Mouse (Mus musculus): ENCODE data around the gene Otud7b. TPM values are rescaled to one million over a fixed set of nuclear protein-coding genes. Genes with fewer than 3 reads are reported as not detected.

The Otud7b gene
- total RNA-seq, 2 experiments from 2014 or later: 31.9 to 33.6 TPM

Other genes with a start within 250 kb of the Otud7b start
- 10 to 100 TPM; 29.2 to 33.7 TPM for gene Prpf3, start 248.6 kb upstream of the Otud7b start, total RNA-seq (2021)
- 100 to 1,000 TPM; 151 to 172 TPM for gene Mrps21, start 233.0 kb upstream of the Otud7b start, total RNA-seq (2021)
- gene Ciart, start 222.3 kb upstream of the Otud7b start, total RNA-seq (2021): 10 to 100 TPM in 1 of 2 experiments, 1 to 10 TPM in 1; 9.4 to 11.5 TPM
- gene BC028528, start 212.5 kb upstream of the Otud7b start, total RNA-seq (2021): 1 to 10 TPM; 4.2 to 6.5 TPM
- 10 to 100 TPM; 71.6 to 76.2 TPM for gene Aph1a, start 210.6 kb upstream of the Otud7b start, total RNA-seq (2021)
- gene Car14, start 199.8 kb upstream of the Otud7b start, total RNA-seq (2021): 10 to 100 TPM; 12.7 to 13.4 TPM
- 10 to 100 TPM; 73.8 to 73.9 TPM for gene Anp32e, start 175.3 kb upstream of the Otud7b start, total RNA-seq (2021)
- gene Plekho1, start 108.5 kb upstream of the Otud7b start, total RNA-seq (2021): 10 to 100 TPM; 37.0 to 41.3 TPM
- 10 to 100 TPM; 42.2 to 45.0 TPM for gene Vps45, start 46.1 kb upstream of the Otud7b start, total RNA-seq (2021)
- gene Mtmr11, start 57.5 kb downstream of the Otud7b start, total RNA-seq (2021): 1 to 10 TPM; 3.8 to 4.4 TPM
- 10 to 100 TPM; 45.8 to 49.4 TPM for gene Sf3b4, start 67.8 kb downstream of the Otud7b start, total RNA-seq (2021)
- gene Sv2a, start 76.6 kb downstream of the Otud7b start, total RNA-seq (2021): 100 to 1,000 TPM; 379 to 381 TPM
- 10 to 100 TPM; 16.5 to 17.9 TPM for gene Bola1, start 115.2 kb downstream of the Otud7b start, total RNA-seq (2021)
- gene Hist2h2ab, start 115.3 kb downstream of the Otud7b start, total RNA-seq (2021): 1 to 10 TPM; 8.5 to 9.2 TPM
- 10 to 100 TPM; 23.0 to 27.5 TPM for gene Hist2h2ac, start 116.4 kb downstream of the Otud7b start, total RNA-seq (2021)
- 1 to 10 TPM; 5.6 to 5.9 TPM for gene Hist2h2be, start 116.6 kb downstream of the Otud7b start, total RNA-seq (2021)
- gene Hist2h3c2, start 134.6 kb downstream of the Otud7b start, total RNA-seq (2021): 10 to 100 TPM in 1 of 2 experiments, 1 to 10 TPM in 1; 9.9 to 11.0 TPM
- gene Hist2h2aa2, start 135.7 kb downstream of the Otud7b start, total RNA-seq (2021): 100 to 1,000 TPM; 225 TPM
- gene Hist2h2aa1, start 141.0 kb downstream of the Otud7b start, total RNA-seq (2021): 1 to 10 TPM; 3.0 to 6.9 TPM
- gene Hist2h3c1, start 142.2 kb downstream of the Otud7b start, total RNA-seq (2021): not detected
- 10 to 100 TPM; 23.8 to 28.4 TPM for gene Hist2h4, start 158.8 kb downstream of the Otud7b start, total RNA-seq (2021)
- 10 to 100 TPM; 41.9 to 53.6 TPM for gene Hist2h3b, start 164.1 kb downstream of the Otud7b start, total RNA-seq (2021)
- gene Hist2h2bb, start 165.2 kb downstream of the Otud7b start, total RNA-seq (2021): 100 to 1,000 TPM; 110 to 123 TPM
- 1 to 10 TPM; 2.9 to 3.3 TPM for gene Fcgr1, start 189.4 kb downstream of the Otud7b start, total RNA-seq (2021)

Data from layer of hippocampus, postnatal 25 days (tissue).